Mouse (Mus musculus): ENCODE results near the gene D630045J12Rik. TPM values are rescaled to one million over a fixed set of nuclear protein-coding genes. Genes with fewer than 3 reads are reported as not detected.

Gene D630045J12Rik
- polyA plus RNA-seq, 1 experiment from 2014 or later: 13.4 TPM

- no peak overlapping the region for H3K27ac ChIP-seq (ENCODE audit: low read depth, low read length)
- H3K4me3 ChIP-seq (ENCODE audit: low read depth, low read length): no peak overlapping the region
- H3K36me3 ChIP-seq (ENCODE audit: control insufficient read depth, insufficient read depth, low read length): no peaks in the 10 kb centered on the region
- H3K9me3 ChIP-seq (ENCODE audit: control insufficient read depth, low read length): no peaks in the 10 kb centered on the region
- no peak overlapping the region for H3K4me2 ChIP-seq (ENCODE audit: low read depth, low read length, severe bottlenecking)
- 84% methylated on average over 7 of the region's 7 CpGs for WGBS
- DNase-seq (ENCODE audit: low spot score) (no peak), ATAC-seq (replicated peaks; ENCODE audit: low FRiP score) (no peak)
- no peaks in the 10 kb centered on the region for H3K27me3 ChIP-seq (ENCODE audit: control insufficient read depth, insufficient read depth, low read length)
- H3K4me1 ChIP-seq (replicated peaks; ENCODE audit: control insufficient read depth, insufficient read depth, low read length): no peaks in the 10 kb centered on the region; the same call in 1 of the 2 replicates
- no peak overlapping the region for H3K9ac ChIP-seq (ENCODE audit: low read length)
Measured at GRCm38 (mm10) chr6:38235991-38236658, 17.7 kb downstream of the D630045J12Rik start.

GRCm38 (mm10) chr6:38233803-38234202 lies 20.0 kb downstream of the D630045J12Rik start:
- Histone ChIP-seq H3K9me3 (ENCODE audit: control insufficient read depth, low read length) (no peaks in the 10 kb centered on the region; the same call in 1 of the 2 replicates), H3K4me3 (ENCODE audit: low read depth, low read length) (no peak overlapping the region), H3K27ac (ENCODE audit: low read depth, low read length) (no peak overlapping the region), H3K36me3 (ENCODE audit: control insufficient read depth, insufficient read depth, low read length) (no peaks in the 10 kb centered on the region), H3K9ac (ENCODE audit: low read length) (no peak overlapping the region), H3K27me3 (ENCODE audit: control insufficient read depth, insufficient read depth, low read length) (no peaks in the 10 kb centered on the region), H3K4me2 (ENCODE audit: low read depth, low read length, severe bottlenecking) (no peak overlapping the region), H3K4me1 (replicated peaks; ENCODE audit: control insufficient read depth, insufficient read depth, low read length) (no peaks in the 10 kb centered on the region; the same call in 1 of the 2 replicates)
- ATAC-seq (replicated peaks; ENCODE audit: low FRiP score): no peak
- 95% methylated on average over 3 of the region's 3 CpGs for WGBS
- no peak for DNase-seq (ENCODE audit: low spot score)

- Histone ChIP-seq H3K27me3 (ENCODE audit: control insufficient read depth, insufficient read depth, low read length) (no peaks in the 10 kb centered on the region), H3K4me3 (ENCODE audit: low read depth, low read length) (no peak overlapping the region), H3K4me2 (ENCODE audit: low read depth, low read length, severe bottlenecking) (no peak overlapping the region), H3K9me3 (ENCODE audit: control insufficient read depth, low read length) (no peaks in the 10 kb centered on the region; the same call in 1 of the 2 replicates), H3K9ac (ENCODE audit: low read length) (no peak overlapping the region), H3K4me1 (replicated peaks; ENCODE audit: control insufficient read depth, insufficient read depth, low read length) (no peaks in the 10 kb centered on the region; the same call in 1 of the 2 replicates), H3K36me3 (ENCODE audit: control insufficient read depth, insufficient read depth, low read length) (no peaks in the 10 kb centered on the region), H3K27ac (ENCODE audit: low read depth, low read length) (no peak overlapping the region)
- DNase-seq (ENCODE audit: low spot score): no peak
- WGBS: 67% methylated on average over 3 of the region's 3 CpGs
- no peak; the same call in 1 of the 2 replicates for ATAC-seq (replicated peaks; ENCODE audit: low FRiP score)
Measured at GRCm38 (mm10) chr6:38232917-38233316, 20.9 kb downstream of the D630045J12Rik start.

- WGBS: 81% methylated on average over 4 of the region's 4 CpGs
Measured at GRCm38 (mm10) chr6:38231994-38232393, 21.8 kb downstream of the D630045J12Rik start.

GRCm38 (mm10) chr6:38224079-38224478 lies 29.7 kb downstream of the D630045J12Rik start:
- no peaks in the 10 kb centered on the region; the same call in 1 of the 2 replicates for H3K9me3 ChIP-seq (ENCODE audit: control insufficient read depth, low read length)
- H3K4me1 ChIP-seq (replicated peaks; ENCODE audit: control insufficient read depth, insufficient read depth, low read length): no peaks in the 10 kb centered on the region
- H3K27me3 ChIP-seq (ENCODE audit: control insufficient read depth, insufficient read depth, low read length): no peaks in the 10 kb centered on the region
- DNase-seq (ENCODE audit: low spot score) (no peak), ATAC-seq (replicated peaks; ENCODE audit: low FRiP score) (no peak)
- H3K4me2 ChIP-seq (ENCODE audit: low read depth, low read length, severe bottlenecking): no peak overlapping the region
- WGBS: 27% methylated on average over 1 of the region's 1 CpGs
- no peaks in the 10 kb centered on the region for H3K36me3 ChIP-seq (ENCODE audit: control insufficient read depth, insufficient read depth, low read length)
- H3K4me3 ChIP-seq (ENCODE audit: low read depth, low read length): no peak overlapping the region
- no peak overlapping the region for H3K9ac ChIP-seq (ENCODE audit: low read length)
- 0 out of 2 replicates have a peak overlapping the region, but pooled peaks have one; percentile 12 for H3K27ac ChIP-seq (ENCODE audit: low read depth, low read length)

More at GRCm38 (mm10) chr6:38231994-38232393, 21.8 kb downstream of the D630045J12Rik start:
- ATAC-seq (replicated peaks; ENCODE audit: low FRiP score): no peak
- Histone ChIP-seq H3K27ac (ENCODE audit: low read depth, low read length) (no peak overlapping the region), H3K9ac (ENCODE audit: low read length) (no peak overlapping the region), H3K4me2 (ENCODE audit: low read depth, low read length, severe bottlenecking) (no peak overlapping the region), H3K36me3 (ENCODE audit: control insufficient read depth, insufficient read depth, low read length) (no peaks in the 10 kb centered on the region), H3K4me1 (replicated peaks; ENCODE audit: control insufficient read depth, insufficient read depth, low read length) (no peaks in the 10 kb centered on the region; the same call in 1 of the 2 replicates), H3K4me3 (ENCODE audit: low read depth, low read length) (no peak overlapping the region), H3K27me3 (ENCODE audit: control insufficient read depth, insufficient read depth, low read length) (no peaks in the 10 kb centered on the region), H3K9me3 (ENCODE audit: control insufficient read depth, low read length) (no peaks in the 10 kb centered on the region; the same call in 1 of the 2 replicates)
- DNase-seq (ENCODE audit: low spot score): no peak

- no peaks in the 10 kb centered on the region for H3K27me3 ChIP-seq (ENCODE audit: control insufficient read depth, insufficient read depth, low read length)
- ATAC-seq (replicated peaks; ENCODE audit: low FRiP score) (no peak), DNase-seq (ENCODE audit: low spot score) (no peak)
- no peak overlapping the region for H3K4me2 ChIP-seq (ENCODE audit: low read depth, low read length, severe bottlenecking)
- H3K36me3 ChIP-seq (ENCODE audit: control insufficient read depth, insufficient read depth, low read length): no peaks in the 10 kb centered on the region
- no peaks in the 10 kb centered on the region for H3K4me1 ChIP-seq (replicated peaks; ENCODE audit: control insufficient read depth, insufficient read depth, low read length)
- 95% methylated on average over 2 of the region's 2 CpGs for WGBS
- H3K9ac ChIP-seq (ENCODE audit: low read length): no peak overlapping the region
- no peaks in the 10 kb centered on the region for H3K9me3 ChIP-seq (ENCODE audit: control insufficient read depth, low read length)
- no peak overlapping the region for H3K27ac ChIP-seq (ENCODE audit: low read depth, low read length)
- no peak overlapping the region for H3K4me3 ChIP-seq (ENCODE audit: low read depth, low read length)
Measured at GRCm38 (mm10) chr6:38219261-38219660, 34.5 kb downstream of the D630045J12Rik start.

GRCm38 (mm10) chr6:38215448-38216110 lies 38.2 kb downstream of the D630045J12Rik start:
- H3K9ac ChIP-seq (ENCODE audit: low read length): no peak overlapping the region
- no peaks in the 10 kb centered on the region for H3K36me3 ChIP-seq (ENCODE audit: control insufficient read depth, insufficient read depth, low read length)
- H3K4me2 ChIP-seq (ENCODE audit: low read depth, low read length, severe bottlenecking): no peak overlapping the region
- no peak overlapping the region for H3K27ac ChIP-seq (ENCODE audit: low read depth, low read length)
- no peak; the same call in 1 of the 2 replicates for ATAC-seq (replicated peaks; ENCODE audit: low FRiP score)
- H3K9me3 ChIP-seq (ENCODE audit: control insufficient read depth, low read length): peaks cover 2% of the 10 kb centered on the region; the same call in 1 of the 2 replicates
- no peak for DNase-seq (ENCODE audit: low spot score)
- H3K27me3 ChIP-seq (ENCODE audit: control insufficient read depth, insufficient read depth, low read length): no peaks in the 10 kb centered on the region
- 73% methylated on average over 14 of the region's 14 CpGs for WGBS
- no peaks in the 10 kb centered on the region for H3K4me1 ChIP-seq (replicated peaks; ENCODE audit: control insufficient read depth, insufficient read depth, low read length)
- no peak overlapping the region for H3K4me3 ChIP-seq (ENCODE audit: low read depth, low read length)

GRCm38 (mm10) chr6:38207621-38208020 lies 46.2 kb downstream of the D630045J12Rik start:
- ATAC-seq (replicated peaks; ENCODE audit: low FRiP score): 0 out of 2 replicates have a peak, but pooled peaks have one; percentile 17
- Histone ChIP-seq H3K4me2 (ENCODE audit: low read depth, low read length, severe bottlenecking) (no peak overlapping the region), H3K4me1 (replicated peaks; ENCODE audit: control insufficient read depth, insufficient read depth, low read length) (peaks cover 11% of the 10 kb centered on the region), H3K9ac (ENCODE audit: low read length) (no peak overlapping the region), H3K27me3 (ENCODE audit: control insufficient read depth, insufficient read depth, low read length) (no peaks in the 10 kb centered on the region; the same call in 1 of the 2 replicates), H3K9me3 (ENCODE audit: control insufficient read depth, low read length) (no peaks in the 10 kb centered on the region; the same call in 1 of the 2 replicates), H3K36me3 (ENCODE audit: control insufficient read depth, insufficient read depth, low read length) (no peaks in the 10 kb centered on the region), H3K4me3 (ENCODE audit: low read depth, low read length) (no peak overlapping the region), H3K27ac (ENCODE audit: low read depth, low read length) (peak overlapping the region; percentile 13; the same call in 1 of the 2 replicates)
- WGBS: 34% methylated on average over 2 of the region's 2 CpGs
- DNase-seq (ENCODE audit: low spot score): no peak
